Mouse (Mus musculus): ENCODE measurements around the gene Mageb18. TPM values are rescaled to one million over a fixed set of nuclear protein-coding genes. Genes with fewer than 3 reads are reported as not detected.
"Not testable (repeated sequence)": the region's sequence is repeated elsewhere in the genome, so short reads cannot be mapped to it uniquely, and the experiment has no call there.

Mageb18 gene
- polyA plus RNA-seq (2015; fragmentation: Nextera tagmentation; extraction: Ambion mirVana) = not detected in 2 replicates

DNA sequence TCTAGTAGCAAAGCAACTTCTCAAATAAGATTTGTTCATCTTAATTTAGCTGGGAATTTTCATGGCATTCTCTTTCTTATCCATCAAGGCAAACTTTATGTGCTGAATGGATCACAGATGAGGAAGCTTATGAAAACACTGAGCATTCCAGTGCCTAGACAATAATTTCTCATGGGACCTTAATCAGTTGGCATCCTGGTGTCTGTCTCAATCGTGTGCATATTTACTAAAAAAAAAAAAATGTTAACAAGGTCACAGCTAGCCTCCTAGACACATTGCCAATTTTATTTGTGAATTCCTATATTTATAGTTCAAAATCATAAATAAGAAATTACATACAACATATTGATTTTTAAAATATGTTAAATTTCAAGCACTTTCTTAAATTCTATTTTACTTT is at the start of gene Mageb18:
Gene Mageb18 (minus strand): TSS at position 101 of the 400 bp plus-strand sequence.
- Histone ChIP-seq H3K4me2 (no peak within 1 kb of the TSS), H3K9ac (replicated peaks) (no peak within 1 kb of the TSS), H3K27me3 (replicated peaks) (no peaks in the 10 kb centered on the region), H3K36me3 (no peaks in the 10 kb centered on the region), H3K27ac (replicated peaks) (no peak within 1 kb of the TSS), H3K4me3 (replicated peaks) (no peak within 1 kb of the TSS), H3K4me1 (no peaks in the 10 kb centered on the region), H3K9me3 (replicated peaks) (no peaks in the 10 kb centered on the region)
- ATAC-seq (ENCODE audit: low FRiP score) = no peak
- 63% methylated on average over 1 of the region's 1 CpGs for WGBS

GRCm38 (mm10) chrX:92612788-92613187 is 13.4 kb upstream of the Mageb18 start:
- H3K4me2 ChIP-seq = no peak overlapping the region
- no peak for ATAC-seq (ENCODE audit: low FRiP score)
- no peaks in the 10 kb centered on the region for H3K4me1 ChIP-seq
- H3K4me3 ChIP-seq (replicated peaks) = no peak overlapping the region
- no peak overlapping the region for H3K9ac ChIP-seq (replicated peaks)
- no peaks in the 10 kb centered on the region for H3K9me3 ChIP-seq (replicated peaks)
- no peaks in the 10 kb centered on the region for H3K36me3 ChIP-seq
- H3K27me3 ChIP-seq (replicated peaks) = no peaks in the 10 kb centered on the region
- H3K27ac ChIP-seq (replicated peaks) = no peak overlapping the region
- WGBS = 87% methylated on average over 3 of the region's 3 CpGs

DNA sequence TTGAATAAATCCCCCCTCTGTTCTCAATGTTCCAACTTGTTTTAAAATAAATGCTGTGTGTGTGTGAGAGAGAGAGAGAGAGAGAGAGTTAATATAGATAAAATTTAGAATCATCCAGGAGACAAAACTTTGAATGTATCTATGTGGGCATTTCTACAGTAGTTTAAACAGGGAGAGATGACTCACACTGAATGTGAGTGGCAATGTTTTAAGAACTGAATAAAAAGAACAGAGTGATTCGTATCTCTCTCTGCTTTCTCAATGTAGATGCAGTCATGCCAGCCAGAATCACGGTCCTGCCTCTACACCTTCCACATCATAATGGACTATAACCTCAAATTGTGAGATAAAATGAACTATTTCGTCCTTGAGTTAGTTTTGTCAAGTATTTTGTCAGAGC is 11.1 kb upstream of the Mageb18 start:
- Histone ChIP-seq H3K4me3 (replicated peaks) (no peak overlapping the region), H3K9ac (replicated peaks) (no peak overlapping the region), H3K9me3 (replicated peaks) (no peaks in the 10 kb centered on the region), H3K4me1 (no peaks in the 10 kb centered on the region), H3K4me2 (no peak overlapping the region), H3K27me3 (replicated peaks) (no peaks in the 10 kb centered on the region), H3K36me3 (no peaks in the 10 kb centered on the region), H3K27ac (replicated peaks) (no peak overlapping the region)
- 71% methylated on average over 3 of the region's 3 CpGs for WGBS
- no peak for ATAC-seq (ENCODE audit: low FRiP score)

- Histone ChIP-seq H3K9me3 (replicated peaks) (no peaks in the 10 kb centered on the region), H3K4me2 (no peak overlapping the region), H3K27me3 (replicated peaks) (no peaks in the 10 kb centered on the region), H3K36me3 (no peaks in the 10 kb centered on the region), H3K9ac (replicated peaks) (no peak overlapping the region), H3K27ac (replicated peaks) (no peak overlapping the region), H3K4me1 (no peaks in the 10 kb centered on the region), H3K4me3 (replicated peaks) (no peak overlapping the region)
- no peak for ATAC-seq (ENCODE audit: low FRiP score)
- WGBS = 44% methylated on average over 4 of the region's 4 CpGs
Measured at GRCm38 (mm10) chrX:92597324-92597723, 2.0 kb downstream of the Mageb18 start.

- Histone ChIP-seq H3K9me3 (replicated peaks) (no peaks in the 10 kb centered on the region), H3K4me2 (no peak overlapping the region), H3K27ac (replicated peaks) (no peak overlapping the region), H3K4me3 (replicated peaks) (no peak overlapping the region), H3K9ac (replicated peaks) (no peak overlapping the region), H3K36me3 (no peaks in the 10 kb centered on the region), H3K27me3 (replicated peaks) (no peaks in the 10 kb centered on the region), H3K4me1 (no peaks in the 10 kb centered on the region)
- no peak for ATAC-seq (ENCODE audit: low FRiP score)
- 86% methylated on average over 1 of the region's 1 CpGs for WGBS
Measured at GRCm38 (mm10) chrX:92527826-92528225, 71.5 kb downstream of the Mageb18 start.

- Histone ChIP-seq H3K27me3 (replicated peaks) (no peaks in the 10 kb centered on the region), H3K4me1 (no peaks in the 10 kb centered on the region), H3K4me3 (replicated peaks) (no peak overlapping the region), H3K27ac (replicated peaks) (no peak overlapping the region), H3K4me2 (no peak overlapping the region), H3K9me3 (replicated peaks) (no peaks in the 10 kb centered on the region), H3K36me3 (no peaks in the 10 kb centered on the region), H3K9ac (replicated peaks) (no peak overlapping the region)
- ATAC-seq (ENCODE audit: low FRiP score) = no peak
- 35% methylated on average over 1 of the region's 1 CpGs for WGBS
Measured at GRCm38 (mm10) chrX:92498254-92498653, 101.1 kb downstream of the Mageb18 start.

GRCm38 (mm10) chrX:92489649-92490048 is 109.7 kb downstream of the Mageb18 start, which contains the start of gene Gm5941:
Gene Gm5941 (plus strand): TSS chrX:92489949.
- H3K27ac ChIP-seq (replicated peaks); H3K4me1 ChIP-seq; ATAC-seq (ENCODE audit: low FRiP score); H3K36me3 ChIP-seq; H3K4me3 ChIP-seq (replicated peaks); H3K9ac ChIP-seq (replicated peaks); H3K4me2 ChIP-seq; H3K27me3 ChIP-seq (replicated peaks); H3K9me3 ChIP-seq (replicated peaks): not testable (repeated sequence)
- whole genome bisulfite sequencing = 89% methylated on average over 4 of the region's 4 CpGs

DNA sequence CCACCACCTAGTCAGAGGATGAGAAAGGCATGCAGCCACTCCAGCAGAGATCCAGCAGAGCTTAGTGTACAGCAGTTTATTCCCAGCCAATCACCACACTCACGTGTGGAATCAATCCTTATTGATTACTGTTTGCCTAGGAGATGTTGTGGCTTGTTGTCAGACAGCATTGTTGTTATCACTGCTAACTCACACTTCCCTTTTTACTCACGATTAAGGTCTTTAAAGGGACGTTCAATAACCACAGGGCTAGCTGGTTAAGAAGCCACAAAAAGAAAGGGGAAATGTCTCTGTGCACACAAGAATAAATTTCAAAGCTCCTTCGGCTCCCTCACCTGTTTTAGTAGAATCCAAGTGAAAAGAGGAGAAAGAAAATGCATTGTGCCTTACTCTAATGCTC is 134.6 kb downstream of the Mageb18 start:
- no peak overlapping the region for H3K27ac ChIP-seq (replicated peaks)
- H3K4me3 ChIP-seq (replicated peaks) = no peak overlapping the region
- no peaks in the 10 kb centered on the region for H3K27me3 ChIP-seq (replicated peaks)
- H3K4me2 ChIP-seq = no peak overlapping the region
- no peaks in the 10 kb centered on the region for H3K4me1 ChIP-seq
- no peaks in the 10 kb centered on the region for H3K9me3 ChIP-seq (replicated peaks)
- ATAC-seq (ENCODE audit: low FRiP score) = no peak
- H3K9ac ChIP-seq (replicated peaks) = no peak overlapping the region
- H3K36me3 ChIP-seq = no peaks in the 10 kb centered on the region
- WGBS = 61% methylated on average over 4 of the region's 4 CpGs

DNA sequence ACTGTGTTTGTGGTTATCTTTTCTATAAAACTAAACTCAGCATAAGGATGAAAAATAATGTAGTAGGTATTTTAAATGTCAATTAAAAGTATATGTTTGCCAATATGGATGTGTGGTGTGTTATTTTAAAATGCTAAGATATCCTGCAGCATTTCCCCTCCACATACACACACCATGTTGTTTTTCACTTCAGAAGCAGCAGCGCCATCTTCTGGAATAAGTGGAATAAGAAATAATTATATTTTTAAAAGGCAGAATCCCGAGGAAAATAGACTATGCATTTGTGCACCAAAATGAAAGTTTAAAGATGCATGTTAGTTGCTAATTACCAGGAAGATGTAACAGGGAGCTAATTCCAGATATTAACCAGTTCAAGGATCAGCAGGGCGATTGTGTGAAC is 138.9 kb downstream of the Mageb18 start:
- no peaks in the 10 kb centered on the region for H3K36me3 ChIP-seq
- no peak overlapping the region for H3K4me2 ChIP-seq
- no peaks in the 10 kb centered on the region for H3K9me3 ChIP-seq (replicated peaks)
- 38% methylated on average over 3 of the region's 3 CpGs for WGBS
- no peak overlapping the region for H3K4me3 ChIP-seq (replicated peaks)
- H3K27me3 ChIP-seq (replicated peaks) = no peaks in the 10 kb centered on the region
- H3K9ac ChIP-seq (replicated peaks) = no peak overlapping the region
- no peak for ATAC-seq (ENCODE audit: low FRiP score)
- H3K4me1 ChIP-seq = no peaks in the 10 kb centered on the region
- H3K27ac ChIP-seq (replicated peaks) = no peak overlapping the region

DNA sequence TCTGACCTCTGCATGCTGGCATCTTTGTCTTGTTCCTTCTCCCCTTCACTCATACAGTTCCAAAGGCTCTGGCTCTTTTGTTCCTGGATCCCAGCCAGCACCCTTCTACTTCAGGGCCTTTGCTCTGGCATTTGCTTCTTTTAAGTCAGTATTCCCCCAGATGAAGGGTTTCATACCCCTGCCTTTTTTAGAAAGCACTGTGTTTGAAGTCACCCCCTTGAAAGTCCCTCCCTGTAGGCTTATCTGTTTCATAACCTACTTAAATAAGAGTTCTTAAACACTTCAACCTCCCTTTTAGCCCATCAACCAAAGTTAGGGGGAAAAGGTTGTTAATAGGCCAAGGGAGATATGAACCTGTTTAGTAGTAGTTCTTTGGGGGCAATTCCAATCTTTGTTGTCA is 212.0 kb downstream of the Mageb18 start:
- H3K4me2 ChIP-seq = no peak overlapping the region
- no peaks in the 10 kb centered on the region for H3K4me1 ChIP-seq
- no peak overlapping the region for H3K4me3 ChIP-seq (replicated peaks)
- ATAC-seq (ENCODE audit: low FRiP score) = no peak
- H3K9me3 ChIP-seq (replicated peaks) = no peaks in the 10 kb centered on the region
- no peak overlapping the region for H3K27ac ChIP-seq (replicated peaks)
- H3K9ac ChIP-seq (replicated peaks) = no peak overlapping the region
- H3K27me3 ChIP-seq (replicated peaks) = no peaks in the 10 kb centered on the region
- H3K36me3 ChIP-seq = no peaks in the 10 kb centered on the region

- H3K4me2 ChIP-seq = no peak overlapping the region
- no peaks in the 10 kb centered on the region for H3K4me1 ChIP-seq
- no peak overlapping the region for H3K9ac ChIP-seq (replicated peaks)
- no peaks in the 10 kb centered on the region for H3K27me3 ChIP-seq (replicated peaks)
- H3K27ac ChIP-seq (replicated peaks) = no peak overlapping the region
- no peak for ATAC-seq (ENCODE audit: low FRiP score)
- no peaks in the 10 kb centered on the region for H3K36me3 ChIP-seq
- no peaks in the 10 kb centered on the region for H3K9me3 ChIP-seq (replicated peaks)
- H3K4me3 ChIP-seq (replicated peaks) = no peak overlapping the region
- WGBS = 18% methylated on average over 5 of the region's 5 CpGs
Measured at GRCm38 (mm10) chrX:92342924-92343323, 256.4 kb downstream of the Mageb18 start.

DNA sequence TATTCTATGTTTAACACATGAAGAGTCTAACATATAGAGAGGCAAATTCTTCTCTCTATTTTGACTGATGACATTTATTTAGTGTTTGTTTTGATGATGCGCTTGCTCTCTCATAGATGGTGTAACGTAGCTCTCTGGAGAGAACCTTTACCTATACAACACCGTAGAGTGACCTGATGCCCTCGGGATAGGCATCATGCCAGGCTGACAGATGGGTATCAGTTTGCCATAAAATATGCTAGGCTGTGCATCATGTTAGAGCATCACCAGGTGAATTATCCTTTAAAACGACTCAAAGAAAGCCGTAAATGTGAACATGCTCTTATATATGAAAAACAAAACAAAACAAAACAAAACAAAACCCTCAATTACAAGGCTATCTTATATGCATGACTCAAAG is 258.5 kb downstream of the Mageb18 start:
- 80% methylated on average over 6 of the region's 6 CpGs for WGBS
- Histone ChIP-seq H3K36me3 (no peaks in the 10 kb centered on the region), H3K4me2 (no peak overlapping the region), H3K27me3 (replicated peaks) (no peaks in the 10 kb centered on the region), H3K27ac (replicated peaks) (no peak overlapping the region), H3K4me3 (replicated peaks) (no peak overlapping the region), H3K9me3 (replicated peaks) (no peaks in the 10 kb centered on the region), H3K4me1 (no peaks in the 10 kb centered on the region), H3K9ac (replicated peaks) (no peak overlapping the region)
- no peak for ATAC-seq (ENCODE audit: low FRiP score)

GRCm38 (mm10) chrX:92339551-92339950 is 259.8 kb downstream of the Mageb18 start:
- no peaks in the 10 kb centered on the region for H3K4me1 ChIP-seq
- no peak overlapping the region for H3K4me2 ChIP-seq
- H3K9ac ChIP-seq (replicated peaks) = no peak overlapping the region
- WGBS = 77% methylated on average over 2 of the region's 2 CpGs
- H3K27me3 ChIP-seq (replicated peaks) = no peaks in the 10 kb centered on the region
- no peak overlapping the region for H3K27ac ChIP-seq (replicated peaks)
- no peak for ATAC-seq (ENCODE audit: low FRiP score)
- H3K9me3 ChIP-seq (replicated peaks) = no peaks in the 10 kb centered on the region
- no peaks in the 10 kb centered on the region for H3K36me3 ChIP-seq
- no peak overlapping the region for H3K4me3 ChIP-seq (replicated peaks)

Data from neural tube, embryonic 15.5 days (tissue).